Mouse (Mus musculus): Measurements from ENCODE around the gene Atp6v1b1. TPM values are rescaled to one million over a fixed set of nuclear protein-coding genes. Genes with fewer than 3 reads are reported as not detected.

Gene Atp6v1b1
- polyA plus RNA-seq, 1 experiment from 2014 or later = not detected

DNA sequence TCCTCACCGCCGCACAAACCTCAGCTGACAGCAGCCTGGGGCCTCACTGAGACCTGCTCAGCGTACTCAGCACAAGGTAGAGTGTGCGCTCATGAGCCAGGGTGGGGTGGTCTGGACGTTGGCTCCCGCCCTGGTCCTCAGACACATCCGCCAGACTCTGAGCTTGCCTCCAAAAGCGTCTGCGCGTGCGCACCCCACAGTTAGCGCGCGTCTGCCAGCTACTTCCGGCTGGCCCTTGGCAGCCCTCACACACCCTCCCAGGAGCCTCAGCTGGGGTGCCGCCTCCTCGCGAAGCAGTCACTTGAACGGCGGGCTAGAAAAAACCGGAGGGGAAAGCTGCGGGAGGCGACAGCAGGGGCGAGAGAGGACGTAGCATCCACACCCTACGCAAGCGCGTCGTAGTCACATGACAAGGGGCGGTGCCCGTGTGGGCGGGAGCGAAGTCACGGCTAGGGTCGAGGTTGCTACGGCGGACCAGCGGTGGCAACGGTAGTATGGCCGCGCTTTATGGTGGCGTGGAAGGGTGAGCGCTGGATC lies 52.0 kb downstream of the Atp6v1b1 start, which contains the start of gene Nagk:
Gene Nagk (plus strand): TSS at position 223 of the 537 bp plus-strand sequence.
- Histone ChIP-seq H3K9me3 (replicated peaks) (no peaks in the 10 kb centered on the region), H3K36me3 (0 out of 2 replicates have a peak, but pooled peaks cover 4% of the 10 kb centered on the region), H3K4me1 (peaks cover 23% of the 10 kb centered on the region), H3K27me3 (ENCODE audit: low read depth, poor library complexity, severe bottlenecking) (no peaks in the 10 kb centered on the region), H3K4me3 (peak within 1 kb of the TSS; percentile 82), H3K27ac (peak within 1 kb of the TSS; percentile 93)
- WGBS = under 1% methylated on average over 43 of the region's 43 CpGs
- DNase-seq (ENCODE audit: low spot score) = peak; percentile 95

DNA sequence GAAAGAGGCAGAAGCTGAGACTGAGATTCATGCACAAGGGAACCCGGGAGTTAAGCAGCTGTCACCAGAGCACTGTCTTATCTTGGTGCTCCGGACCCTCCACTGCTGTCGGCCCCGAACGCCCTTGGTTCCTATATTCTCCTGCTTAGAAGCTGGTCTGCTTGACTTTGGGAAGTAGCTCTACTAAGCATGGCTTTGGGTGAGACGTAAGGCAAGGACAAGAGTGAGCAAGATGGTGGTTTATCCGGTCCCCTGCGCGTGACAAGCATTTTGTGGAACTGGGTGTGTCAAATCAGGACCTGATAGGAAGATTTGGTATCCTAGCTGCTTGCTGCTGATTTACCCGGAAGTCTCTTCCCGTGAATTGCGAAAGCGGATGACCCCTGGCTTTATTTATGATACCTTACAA lies 52.7 kb downstream of the Atp6v1b1 start:
- H3K9me3 ChIP-seq (replicated peaks) = no peaks in the 10 kb centered on the region
- H3K36me3 ChIP-seq = peaks cover 7% of the 10 kb centered on the region
- peaks cover 23% of the 10 kb centered on the region for H3K4me1 ChIP-seq
- no peaks in the 10 kb centered on the region for H3K27me3 ChIP-seq (ENCODE audit: low read depth, poor library complexity, severe bottlenecking)
- H3K27ac ChIP-seq = peak overlapping the region; percentile 93
- H3K4me3 ChIP-seq = peak overlapping the region; percentile 82
- WGBS = 14% methylated on average over 13 of the region's 13 CpGs
- DNase-seq (ENCODE audit: low spot score) = peak; percentile 54

DNA sequence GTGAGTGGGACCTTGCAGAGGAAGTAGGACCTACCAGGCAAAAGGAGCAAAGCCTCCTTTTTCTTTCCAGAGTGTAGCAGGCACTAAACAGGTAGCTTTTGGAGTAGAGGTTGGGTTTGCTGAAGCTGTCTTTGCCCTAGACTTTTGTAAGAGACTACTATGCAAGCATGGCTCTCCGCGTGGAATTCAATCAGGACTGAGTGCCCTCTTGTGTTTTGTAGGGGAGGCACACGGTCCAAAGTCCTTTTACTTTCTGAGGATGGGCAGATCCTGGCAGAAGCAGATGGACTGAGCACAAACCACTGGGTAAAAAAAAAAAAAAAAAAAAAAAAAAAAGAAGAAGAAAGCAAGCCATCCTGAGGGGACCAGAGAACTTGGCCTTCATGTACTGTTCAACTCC lies 53.9 kb downstream of the Atp6v1b1 start:
- 62% methylated on average over 3 of the region's 3 CpGs for WGBS
- H3K4me3 ChIP-seq = no peak overlapping the region
- H3K36me3 ChIP-seq = peaks cover 19% of the 10 kb centered on the region
- peaks cover 17% of the 10 kb centered on the region for H3K4me1 ChIP-seq
- no peak overlapping the region for H3K27ac ChIP-seq
- H3K9me3 ChIP-seq (replicated peaks) = no peaks in the 10 kb centered on the region
- DNase-seq (ENCODE audit: low spot score) = no peak
- no peaks in the 10 kb centered on the region for H3K27me3 ChIP-seq (ENCODE audit: low read depth, poor library complexity, severe bottlenecking)

DNA sequence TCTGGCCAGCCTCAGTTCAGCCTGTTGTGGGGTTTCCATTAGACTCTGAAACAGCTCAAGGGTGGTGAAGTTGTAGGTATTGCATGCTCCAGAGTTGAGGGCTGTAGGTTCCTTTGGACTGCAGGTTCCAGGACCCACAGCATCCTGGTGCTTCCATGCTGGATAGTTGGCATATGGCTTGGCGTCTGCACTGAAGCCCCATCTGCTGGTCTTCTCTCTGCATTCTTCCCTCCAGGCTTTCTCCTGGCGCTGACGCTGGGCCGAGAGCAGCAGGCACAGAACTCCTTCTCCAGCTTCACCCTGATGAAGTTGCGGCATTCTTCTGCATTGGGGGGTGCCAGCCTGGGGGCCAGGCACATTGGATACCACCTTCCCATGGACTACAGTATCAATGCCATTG lies 59.2 kb downstream of the Atp6v1b1 start:
- no peaks in the 10 kb centered on the region for H3K27me3 ChIP-seq (ENCODE audit: low read depth, poor library complexity, severe bottlenecking)

DNA sequence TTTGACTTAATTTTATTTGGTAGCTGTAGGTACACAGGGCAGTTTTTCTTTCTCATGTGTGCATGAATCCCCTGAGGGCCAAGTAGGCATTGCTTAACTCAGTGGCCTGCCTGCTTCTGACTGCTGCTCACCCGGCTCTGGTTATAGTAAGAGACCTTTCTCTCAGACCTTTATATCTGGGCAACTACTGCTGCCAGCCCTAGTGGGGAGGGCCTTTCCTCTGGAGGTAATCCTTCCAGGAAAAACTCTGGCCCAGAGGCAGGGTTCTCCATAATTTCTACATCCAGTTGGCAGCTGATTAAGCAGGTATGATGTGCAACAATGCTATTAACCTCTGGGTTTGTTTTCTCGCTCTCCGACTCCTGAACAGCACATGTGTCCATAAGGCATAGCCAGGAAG lies 60.1 kb downstream of the Atp6v1b1 start:
- H3K4me3 ChIP-seq = no peak overlapping the region
- H3K36me3 ChIP-seq = peaks cover 67% of the 10 kb centered on the region
- H3K27ac ChIP-seq = no peak overlapping the region
- no peak for DNase-seq (ENCODE audit: low spot score)
- H3K27me3 ChIP-seq (ENCODE audit: low read depth, poor library complexity, severe bottlenecking) = no peaks in the 10 kb centered on the region
- 97% methylated on average over 3 of the region's 3 CpGs for WGBS
- H3K4me1 ChIP-seq = no peaks in the 10 kb centered on the region
- no peaks in the 10 kb centered on the region for H3K9me3 ChIP-seq (replicated peaks)

More for the DNA sequence above, 59.2 kb downstream of the Atp6v1b1 start:
- H3K27ac ChIP-seq = no peak overlapping the region
- H3K4me1 ChIP-seq = no peaks in the 10 kb centered on the region
- H3K36me3 ChIP-seq = peaks cover 59% of the 10 kb centered on the region
- no peak for DNase-seq (ENCODE audit: low spot score)
- no peaks in the 10 kb centered on the region for H3K9me3 ChIP-seq (replicated peaks)
- WGBS = 93% methylated on average over 5 of the region's 5 CpGs
- H3K4me3 ChIP-seq = no peak overlapping the region

Other genes with a start within 250 kb of the Atp6v1b1 start
- gene Dguok, start 236.0 kb upstream of the Atp6v1b1 start, polyA plus RNA-seq (2016; fragmentation: Nextera tagmentation; extraction: Ambion mirVana) = 58.0 and 69.5 TPM in 2 replicates
- 0.43 and 1.3 TPM in 2 replicates for gene Actg2, start 206.7 kb upstream of the Atp6v1b1 start, polyA plus RNA-seq (2016; fragmentation: Nextera tagmentation; extraction: Ambion mirVana)
- gene Stambp, start 170.3 kb upstream of the Atp6v1b1 start, polyA plus RNA-seq (2016; fragmentation: Nextera tagmentation; extraction: Ambion mirVana) = 13.0 and 16.5 TPM in 2 replicates
- gene Clec4f, start 86.8 kb upstream of the Atp6v1b1 start, polyA plus RNA-seq (2016; fragmentation: Nextera tagmentation; extraction: Ambion mirVana) = not detected in 2 replicates
- gene Cd207, start 65.1 kb upstream of the Atp6v1b1 start, polyA plus RNA-seq (2016; fragmentation: Nextera tagmentation; extraction: Ambion mirVana) = not detected in 2 replicates
- gene Vax2, start 31.7 kb upstream of the Atp6v1b1 start, polyA plus RNA-seq (2016; fragmentation: Nextera tagmentation; extraction: Ambion mirVana) = 6.3 and 10.7 TPM in 2 replicates
- gene Ankrd53, start 19.7 kb downstream of the Atp6v1b1 start, polyA plus RNA-seq (2016; fragmentation: Nextera tagmentation; extraction: Ambion mirVana) = 0.16 and 0.28 TPM in 2 replicates
- 82.9 and 83.5 TPM in 2 replicates for gene Tex261, start 32.8 kb downstream of the Atp6v1b1 start, polyA plus RNA-seq (2016; fragmentation: Nextera tagmentation; extraction: Ambion mirVana)
- 16.9 and 23.6 TPM in 2 replicates for gene Nagk, start 52.0 kb downstream of the Atp6v1b1 start, polyA plus RNA-seq (2016; fragmentation: Nextera tagmentation; extraction: Ambion mirVana)
- 17.6 and 20.8 TPM in 2 replicates for gene Paip2b, start 88.8 kb downstream of the Atp6v1b1 start, polyA plus RNA-seq (2016; fragmentation: Nextera tagmentation; extraction: Ambion mirVana)
- gene Zfp638, start 124.1 kb downstream of the Atp6v1b1 start, polyA plus RNA-seq (2016; fragmentation: Nextera tagmentation; extraction: Ambion mirVana) = 59.7 and 69.6 TPM in 2 replicates